Mouse (Mus musculus) heart, adult 2 months (tissue): ENCODE data around the gene A230050P20Rik.

Source experiments
- CTCF ChIP-seq: fragments of 200-600 bp; IDR thresholded peaks from 2 replicates; pipeline ENCODE4 v1.8.1; 2022; ENCODE audit warnings: antibody characterized with exemption, mild to moderate bottlenecking, moderate library complexity
- POLR2A ChIP-seq: fragments of 200-500 bp; IDR thresholded peaks from 2 replicates; pipeline ENCODE4 v1.6.1; 2011; ENCODE audit warnings: mild to moderate bottlenecking, low read depth, low read length, control low read depth; ENCODE audit not compliant: insufficient read depth

DNA sequence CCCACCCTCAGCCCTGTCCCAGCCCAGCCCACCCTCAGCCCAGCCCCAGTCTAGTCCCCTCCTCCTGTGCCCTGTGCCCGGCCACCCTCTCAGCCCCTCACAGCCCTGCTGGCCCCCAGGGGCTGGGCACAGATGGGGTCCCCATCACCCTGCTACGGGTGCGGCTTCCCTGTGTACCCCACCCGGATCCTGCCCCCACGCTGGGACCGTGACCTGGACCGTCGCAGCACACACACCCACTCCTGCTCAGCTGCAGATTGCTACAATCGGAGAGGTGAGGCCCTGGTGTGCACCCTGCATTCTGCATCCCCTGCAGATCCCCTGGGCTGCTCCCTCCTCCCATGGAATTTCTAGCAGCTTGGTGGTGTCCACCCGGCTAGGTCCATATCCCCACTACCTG is 4.5 kb downstream of the A230050P20Rik start:
- no peak for TF ChIP-seq CTCF
- no peak for TF ChIP-seq POLR2A
